Mouse (Mus musculus) ES-Bruce4 (cell line): ENCODE measurements at regions not wholly inside any gene's neighbourhood (a gene's known extent, or its start where the extent isn't known, plus 50 kb on each side); places are given as distances from the start of the nearest gene placed in this dataset.

ENCODE experiments used
- CTCF ChIP-seq: IDR thresholded peaks from one replicate; pipeline ENCODE4 v1.8.1; 2011; ENCODE audit warnings: low read depth, low read length
- EP300 ChIP-seq: IDR thresholded peaks from 2 replicates; pipeline ENCODE4 v1.6.1; 2011; ENCODE audit warnings: low read depth, low read length; ENCODE audit not compliant: insufficient read depth
- POLR2A ChIP-seq: IDR thresholded peaks from one replicate; pipeline ENCODE4 v1.8.1; 2011; ENCODE audit warnings: low read length; ENCODE audit not compliant: insufficient read depth

- TF ChIP-seq CTCF = no peak
- no peak for TF ChIP-seq EP300
- TF ChIP-seq POLR2A = no peak
Measured at GRCm38 (mm10) chr12:79970981-79971390, 141.8 kb downstream of the Zfp36l1 start.
